Mouse (Mus musculus): ENCODE results near the gene Acsl6. TPM values are rescaled to one million over a fixed set of nuclear protein-coding genes. Genes with fewer than 3 reads are reported as not detected.
A peak's percentile ranks its signal among the peaks of the same experiment; 100 is the strongest.
"Not testable (repeated sequence)": the region's sequence is repeated elsewhere in the genome, so short reads cannot be mapped to it uniquely, and the experiment has no call there.

The Acsl6 gene
- polyA plus RNA-seq, 1 experiment from 2014 or later: 0.35 TPM

- ATAC-seq (ENCODE audit: extremely low read depth, insufficient number of reproducible peaks, low FRiP score, low TSS enrichment): no peak
- H3K9me3 ChIP-seq: peaks cover 9% of the 10 kb centered on the region; the same call in 1 of the 2 replicates
- no peak overlapping the region for H3K9ac ChIP-seq
- 55% methylated on average over 12 of the region's 12 CpGs for WGBS
- no peak overlapping the region for H3K4me3 ChIP-seq
- no peak overlapping the region for H3K4me2 ChIP-seq
- H3K4me1 ChIP-seq: no peaks in the 10 kb centered on the region
- H3K36me3 ChIP-seq: no peaks in the 10 kb centered on the region
- H3K27me3 ChIP-seq (replicated peaks): no peaks in the 10 kb centered on the region
- H3K27ac ChIP-seq (replicated peaks): no peak overlapping the region
Observed at GRCm38 (mm10) chr11:54293980-54294807, 9.4 kb upstream of the Acsl6 start.

- H3K27ac ChIP-seq (replicated peaks): no peak overlapping the region
- H3K36me3 ChIP-seq: no peaks in the 10 kb centered on the region
- H3K27me3 ChIP-seq (replicated peaks): no peaks in the 10 kb centered on the region
- H3K4me1 ChIP-seq: no peaks in the 10 kb centered on the region
- no peak overlapping the region for H3K9ac ChIP-seq
- 63% methylated on average over 4 of the region's 4 CpGs for WGBS
- H3K9me3 ChIP-seq: peaks cover 9% of the 10 kb centered on the region; the same call in 1 of the 2 replicates
- no peak overlapping the region for H3K4me3 ChIP-seq
- H3K4me2 ChIP-seq: no peak overlapping the region
- no peak for ATAC-seq (ENCODE audit: extremely low read depth, insufficient number of reproducible peaks, low FRiP score, low TSS enrichment)
Observed at GRCm38 (mm10) chr11:54295971-54296370, 7.6 kb upstream of the Acsl6 start.

GRCm38 (mm10) chr11:54296734-54297133 lies 6.9 kb upstream of the Acsl6 start:
- Histone ChIP-seq H3K4me1 (no peaks in the 10 kb centered on the region), H3K27me3 (replicated peaks) (peaks cover 3% of the 10 kb centered on the region; the same call in 1 of the 2 replicates), H3K36me3 (no peaks in the 10 kb centered on the region), H3K9me3 (peaks cover 9% of the 10 kb centered on the region; the same call in 1 of the 2 replicates), H3K27ac (replicated peaks) (no peak overlapping the region), H3K4me2 (no peak overlapping the region), H3K9ac (no peak overlapping the region), H3K4me3 (no peak overlapping the region)
- ATAC-seq (ENCODE audit: extremely low read depth, insufficient number of reproducible peaks, low FRiP score, low TSS enrichment): no peak
- 94% methylated on average over 1 of the region's 1 CpGs for WGBS

GRCm38 (mm10) chr11:54297471-54297870 lies 6.1 kb upstream of the Acsl6 start:
- not testable (repeated sequence) for H3K27ac ChIP-seq (replicated peaks); H3K4me1 ChIP-seq; H3K9me3 ChIP-seq; H3K27me3 ChIP-seq (replicated peaks); H3K4me3 ChIP-seq; H3K4me2 ChIP-seq; H3K9ac ChIP-seq; ATAC-seq (ENCODE audit: extremely low read depth, insufficient number of reproducible peaks, low FRiP score, low TSS enrichment); H3K36me3 ChIP-seq
- WGBS: 78% methylated on average over 2 of the region's 2 CpGs

DNA sequence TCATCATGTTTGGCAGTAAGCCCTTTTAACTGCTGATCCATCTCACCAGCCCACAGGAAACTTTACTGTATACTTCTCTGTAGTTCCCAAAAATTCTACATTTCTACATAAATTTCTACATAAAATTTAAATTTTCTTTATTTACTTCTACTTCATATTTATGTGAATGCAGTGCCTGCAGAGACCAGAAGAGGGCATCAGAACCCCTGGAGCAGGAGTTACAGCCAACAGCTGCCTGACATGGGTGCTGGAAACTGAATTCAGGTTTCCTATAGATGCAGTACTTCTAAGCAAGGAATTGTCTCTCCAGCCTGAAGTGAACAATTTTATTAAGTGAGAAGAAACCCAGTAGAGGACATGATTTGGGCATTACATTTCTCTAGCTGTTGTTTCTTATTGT lies 4.8 kb upstream of the Acsl6 start:
- H3K4me2 ChIP-seq: no peak overlapping the region
- H3K27me3 ChIP-seq (replicated peaks): peaks cover 22% of the 10 kb centered on the region
- ATAC-seq (ENCODE audit: extremely low read depth, insufficient number of reproducible peaks, low FRiP score, low TSS enrichment): no peak
- H3K9ac ChIP-seq: no peak overlapping the region
- no peak overlapping the region for H3K27ac ChIP-seq (replicated peaks)
- H3K36me3 ChIP-seq: no peaks in the 10 kb centered on the region
- peaks cover 9% of the 10 kb centered on the region; the same call in 1 of the 2 replicates for H3K9me3 ChIP-seq
- no peak overlapping the region for H3K4me3 ChIP-seq
- H3K4me1 ChIP-seq: peaks cover 2% of the 10 kb centered on the region

DNA sequence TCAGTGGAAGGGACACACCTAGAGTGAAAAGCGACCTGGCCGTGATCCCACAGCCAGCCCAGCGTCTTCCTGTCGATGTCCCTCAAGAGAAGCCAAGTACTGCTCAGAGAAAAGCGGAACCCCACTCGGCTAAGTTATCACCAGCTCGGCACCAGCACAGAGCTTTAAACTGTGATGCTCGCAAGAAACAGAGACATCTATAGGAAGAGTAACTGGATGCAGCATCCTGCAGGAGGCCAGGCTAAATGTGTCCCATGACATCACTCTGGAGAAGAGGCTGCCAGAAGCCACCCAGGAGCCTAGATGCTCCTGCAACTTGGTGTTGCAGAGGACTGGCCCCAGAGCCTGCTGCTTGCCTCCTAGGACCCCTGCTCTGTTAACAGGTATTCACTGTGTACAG lies 1.6 kb upstream of the Acsl6 start:
- peaks cover 9% of the 10 kb centered on the region; the same call in 1 of the 2 replicates for H3K9me3 ChIP-seq
- H3K27me3 ChIP-seq (replicated peaks): peaks cover 50% of the 10 kb centered on the region
- no peak overlapping the region for H3K27ac ChIP-seq (replicated peaks)
- WGBS: 72% methylated on average over 8 of the region's 8 CpGs
- no peak overlapping the region for H3K4me3 ChIP-seq
- no peak overlapping the region for H3K4me2 ChIP-seq
- H3K4me1 ChIP-seq: peaks cover 10% of the 10 kb centered on the region
- ATAC-seq (ENCODE audit: extremely low read depth, insufficient number of reproducible peaks, low FRiP score, low TSS enrichment): no peak
- H3K9ac ChIP-seq: no peak overlapping the region
- H3K36me3 ChIP-seq: no peaks in the 10 kb centered on the region

DNA sequence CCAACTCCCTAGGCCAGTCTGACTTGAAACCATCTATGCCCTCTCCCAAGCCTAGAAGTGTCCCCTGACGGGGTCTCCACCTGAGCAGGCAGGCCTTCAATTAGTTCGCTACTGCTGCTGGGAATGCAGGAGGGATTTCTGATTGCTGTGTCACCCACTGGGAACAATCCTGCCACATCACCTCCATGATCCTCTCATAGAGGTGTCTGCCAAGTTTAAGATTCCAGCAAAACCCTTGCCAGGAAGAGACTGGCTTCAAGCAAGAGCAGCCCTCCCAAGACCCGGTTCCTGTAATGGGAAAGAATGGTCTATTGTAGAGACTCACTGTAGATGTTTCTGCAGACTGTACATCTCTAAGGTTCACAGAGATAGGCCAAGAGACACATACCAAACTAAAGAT lies 992 bp upstream of the Acsl6 start:
- Histone ChIP-seq H3K9ac (no peak overlapping the region), H3K4me1 (peaks cover 10% of the 10 kb centered on the region), H3K27me3 (replicated peaks) (peaks cover 53% of the 10 kb centered on the region), H3K4me3 (no peak overlapping the region), H3K4me2 (no peak overlapping the region), H3K36me3 (no peaks in the 10 kb centered on the region), H3K9me3 (peaks cover 5% of the 10 kb centered on the region; the same call in 1 of the 2 replicates), H3K27ac (replicated peaks) (no peak overlapping the region)
- WGBS: 86% methylated on average over 3 of the region's 3 CpGs
- ATAC-seq (ENCODE audit: extremely low read depth, insufficient number of reproducible peaks, low FRiP score, low TSS enrichment): no peak

DNA sequence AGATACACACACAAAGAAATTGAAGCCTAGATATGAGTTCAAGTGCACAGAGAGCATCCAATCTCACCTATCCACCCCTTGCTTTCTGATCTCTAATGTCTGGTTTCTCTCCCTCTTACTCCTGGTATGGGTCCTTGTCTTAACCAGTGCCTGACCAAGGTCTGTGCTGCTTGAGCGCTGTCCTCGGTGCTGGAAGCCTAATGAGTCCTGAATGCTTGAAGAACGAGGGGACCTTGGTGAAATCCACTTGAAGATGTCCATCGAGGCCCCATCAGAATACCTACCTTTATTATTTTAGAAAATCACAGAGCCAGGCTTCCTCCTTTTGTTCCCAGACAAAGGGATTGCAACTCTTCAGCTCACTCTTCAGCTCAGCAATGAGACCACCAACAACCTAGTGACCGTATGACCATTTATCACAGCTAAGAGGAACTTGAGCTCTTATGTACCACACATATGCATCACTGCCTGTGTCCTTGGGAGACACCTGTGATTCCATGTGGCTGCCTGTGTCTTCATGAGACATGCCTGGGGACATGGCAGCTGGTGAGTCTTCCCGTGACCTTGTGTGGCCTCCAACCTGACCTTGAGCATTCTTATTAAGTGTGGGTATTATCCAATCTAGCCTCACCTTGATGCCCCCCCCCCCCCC lies 396 bp upstream of the Acsl6 start:
- WGBS: 20% methylated on average over 6 of the region's 6 CpGs
- no peaks in the 10 kb centered on the region for H3K36me3 ChIP-seq
- peaks cover 5% of the 10 kb centered on the region; the same call in 1 of the 2 replicates for H3K9me3 ChIP-seq
- H3K4me1 ChIP-seq: peaks cover 10% of the 10 kb centered on the region
- H3K9ac ChIP-seq: no peak overlapping the region
- 0 out of 2 replicates have a peak overlapping the region, but pooled peaks have one; percentile 59 for H3K4me3 ChIP-seq
- peaks cover 53% of the 10 kb centered on the region for H3K27me3 ChIP-seq (replicated peaks)
- peak overlapping the region; percentile 93 for H3K4me2 ChIP-seq
- H3K27ac ChIP-seq (replicated peaks): no peak overlapping the region
- no peak for ATAC-seq (ENCODE audit: extremely low read depth, insufficient number of reproducible peaks, low FRiP score, low TSS enrichment)

GRCm38 (mm10) chr11:54304471-54304873 lies 874 bp downstream of the Acsl6 start:
- Histone ChIP-seq H3K4me2 (peak overlapping the region; percentile 93), H3K9ac (peak overlapping the region; percentile 68), H3K27me3 (replicated peaks) (peaks cover 53% of the 10 kb centered on the region), H3K4me3 (peak overlapping the region; percentile 59), H3K4me1 (peaks cover 10% of the 10 kb centered on the region), H3K27ac (replicated peaks) (no peak overlapping the region), H3K36me3 (no peaks in the 10 kb centered on the region), H3K9me3 (no peaks in the 10 kb centered on the region)
- 8% methylated on average over 7 of the region's 7 CpGs for WGBS
- ATAC-seq (ENCODE audit: extremely low read depth, insufficient number of reproducible peaks, low FRiP score, low TSS enrichment): no peak

DNA sequence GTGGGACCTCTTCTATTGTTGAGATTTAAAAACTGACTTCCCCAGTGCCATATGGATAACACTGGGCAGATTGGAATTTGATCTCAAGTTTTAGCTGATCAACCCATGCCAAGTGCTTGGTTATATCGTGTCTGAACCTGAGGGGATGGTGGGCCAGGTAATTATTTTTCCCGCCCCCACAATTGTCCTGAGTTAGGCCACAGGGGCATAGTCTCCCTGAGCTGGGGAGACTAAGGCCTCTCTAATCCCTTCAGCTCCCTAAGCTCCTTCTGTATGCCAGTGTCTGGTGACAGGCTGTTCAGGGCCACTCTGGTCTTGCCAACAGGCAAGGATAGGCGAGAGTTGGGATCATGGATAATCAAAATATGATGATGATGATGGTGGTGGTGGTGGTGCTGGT lies 1.7 kb downstream of the Acsl6 start:
- no peak for ATAC-seq (ENCODE audit: extremely low read depth, insufficient number of reproducible peaks, low FRiP score, low TSS enrichment)
- H3K27ac ChIP-seq (replicated peaks): no peak overlapping the region
- H3K9me3 ChIP-seq: no peaks in the 10 kb centered on the region
- H3K36me3 ChIP-seq: no peaks in the 10 kb centered on the region
- H3K4me1 ChIP-seq: peaks cover 10% of the 10 kb centered on the region
- 69% methylated on average over 3 of the region's 3 CpGs for WGBS
- H3K4me2 ChIP-seq: no peak overlapping the region
- no peak overlapping the region for H3K4me3 ChIP-seq
- no peak overlapping the region for H3K9ac ChIP-seq
- H3K27me3 ChIP-seq (replicated peaks): peaks cover 55% of the 10 kb centered on the region

DNA sequence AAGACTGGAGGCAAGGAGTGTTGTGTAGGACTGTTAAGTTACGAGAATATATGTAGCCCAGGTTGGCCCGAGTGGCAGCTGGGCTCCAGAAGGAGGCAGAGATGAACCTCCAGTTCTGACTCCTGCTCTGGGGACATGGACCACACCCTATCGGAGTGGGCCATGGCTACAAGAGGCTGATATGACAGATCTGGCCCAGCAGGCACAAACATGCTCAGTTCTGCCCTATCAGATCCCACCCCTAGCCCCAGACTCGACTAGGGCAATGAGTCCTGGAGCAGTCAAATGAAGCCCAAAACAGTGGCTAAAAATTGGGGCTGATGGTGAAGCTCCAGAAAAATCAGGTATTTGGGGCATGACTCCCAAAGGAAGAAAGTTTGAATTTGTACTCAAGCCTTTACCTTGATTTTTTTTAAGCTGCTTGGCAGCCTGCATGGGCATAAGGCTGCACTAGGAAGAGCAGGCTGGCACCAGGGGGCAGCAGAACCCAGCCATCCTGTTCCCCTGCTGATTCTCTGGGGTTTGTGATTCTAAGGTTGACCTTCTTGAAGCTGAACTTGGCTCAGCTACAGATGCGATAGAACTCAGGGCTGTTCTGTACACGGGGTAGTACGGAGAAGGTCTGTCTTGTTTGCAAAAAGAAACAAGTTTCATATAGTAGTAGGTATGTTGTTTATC lies 3.7 kb downstream of the Acsl6 start:
- H3K27ac ChIP-seq (replicated peaks): no peak overlapping the region
- no peak overlapping the region for H3K4me2 ChIP-seq
- peaks cover 19% of the 10 kb centered on the region for H3K4me1 ChIP-seq
- H3K27me3 ChIP-seq (replicated peaks): peaks cover 48% of the 10 kb centered on the region
- H3K36me3 ChIP-seq: no peaks in the 10 kb centered on the region
- H3K9me3 ChIP-seq: no peaks in the 10 kb centered on the region
- H3K9ac ChIP-seq: no peak overlapping the region
- H3K4me3 ChIP-seq: no peak overlapping the region
- ATAC-seq (ENCODE audit: extremely low read depth, insufficient number of reproducible peaks, low FRiP score, low TSS enrichment): no peak
- 57% methylated on average over 7 of the region's 7 CpGs for WGBS
